Mouse (Mus musculus): ENCODE measurements around the gene Gm49388. TPM values are rescaled to one million over a fixed set of nuclear protein-coding genes. Genes with fewer than 3 reads are reported as not detected.

Gene Gm49388
- polyA plus RNA-seq, 1 experiment from 2014 or later, result 4.5 TPM

GRCm38 (mm10) chr7:127840886-127841285 is 55.5 kb downstream of the Gm49388 start:
- ChIA-PET CTCF (interaction anchor here (2.0 kb wide), 1 partner anchor 9 kb away, joined by 6 read pairs; no protein-coding TSS in a partner anchor), POLR2A (interaction anchor here (0.7 to 1.8 kb wide), 5 partner anchors 9 to 92 kb away, joined by 3 to 5 read pairs (median 3); partner anchors contain the start of gene Setd1a)
- H3K27me3 ChIP-seq, result no peaks in the 10 kb centered on the region
- in situ Hi-C loops (cut with MboI; ENCODE audit: low pct_unique_long_range_greater_than_20kb), result no loop called here
- no peak for DNase-seq (ENCODE audit: low read depth, low spot score)
- TF ChIP-seq CTCF (IDR thresholded peaks at IDR 0.05), result no peak
- ATAC-seq, result peak; percentile 13

- peak; percentile 66 for DNase-seq (ENCODE audit: low read depth, low spot score)
- peak; percentile 70 for ATAC-seq
- ChIA-PET CTCF (interaction anchor here (2.0 kb wide), 1 partner anchor 8 kb away, joined by 6 read pairs; no protein-coding TSS in a partner anchor), POLR2A (interaction anchor here (0.7 to 1.8 kb wide), 4 partner anchors 33 to 91 kb away, joined by 3 to 5 read pairs (median 4); partner anchors contain the start of gene Setd1a)
- no peak for TF ChIP-seq CTCF (IDR thresholded peaks at IDR 0.05)
- no peaks in the 10 kb centered on the region for H3K27me3 ChIP-seq
- in situ Hi-C loops (cut with MboI; ENCODE audit: low pct_unique_long_range_greater_than_20kb), result no loop called here
Observed at GRCm38 (mm10) chr7:127841340-127842000, 56.1 kb downstream of the Gm49388 start.

DNA sequence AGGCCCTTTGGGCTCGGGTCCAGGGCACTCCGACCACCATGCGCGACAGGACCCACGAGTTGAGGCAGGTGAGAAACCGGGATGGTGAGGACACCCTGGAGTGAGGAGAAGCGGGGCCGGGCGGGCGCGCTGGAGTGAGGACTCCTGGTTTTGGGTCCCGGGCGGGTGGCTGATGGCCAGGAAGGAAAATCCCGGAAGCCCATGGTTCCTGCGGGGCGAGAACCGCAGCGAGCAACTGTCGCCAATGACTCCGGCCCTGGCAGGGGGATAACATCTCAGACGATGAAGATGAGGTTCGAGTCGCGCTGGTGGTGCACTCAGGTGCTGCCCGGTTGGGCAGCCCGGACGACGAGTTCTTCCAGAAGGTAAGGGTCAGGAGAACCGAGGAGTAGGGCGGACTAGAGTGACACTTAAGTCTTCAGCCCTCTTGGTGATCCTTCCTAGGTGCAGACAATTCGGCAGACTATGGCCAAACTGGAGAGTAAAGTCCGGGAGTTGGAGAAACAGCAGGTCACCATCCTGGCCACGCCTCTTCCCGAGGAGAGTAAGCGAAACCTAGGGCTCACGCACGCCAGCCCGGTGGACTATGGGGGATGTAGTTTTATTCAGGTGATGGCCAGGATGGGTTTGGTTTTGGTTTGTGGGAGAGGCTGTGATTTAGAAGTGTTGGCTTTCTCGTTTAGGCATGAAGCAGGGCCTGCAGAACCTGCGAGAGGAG is 56.8 kb downstream of the Gm49388 start:
- TF ChIP-seq CTCF (IDR thresholded peaks at IDR 0.05), result no peak
- ATAC-seq, result peak; percentile 68
- CTCF ChIA-PET, result no interaction called here
- DNase-seq (ENCODE audit: low read depth, low spot score), result peak; percentile 38
- POLR2A ChIA-PET, result interaction anchor here (1.7 kb wide), 1 partner anchor 41 kb away, joined by 4 read pairs; no protein-coding TSS in a partner anchor
- no peaks in the 10 kb centered on the region for H3K27me3 ChIP-seq
- in situ Hi-C loops (cut with MboI; ENCODE audit: low pct_unique_long_range_greater_than_20kb), result no loop called here

- ChIA-PET POLR2A (interaction anchor here (0.7 kb wide), 1 partner anchor 10 kb away, joined by 3 read pairs; no protein-coding TSS in a partner anchor), CTCF (interaction anchor here (1.5 to 2.0 kb wide), 3 partner anchors 10 to 20 kb away, joined by 4 to 6 read pairs (median 5); no protein-coding TSS in a partner anchor)
- no peak for ATAC-seq
- DNase-seq (ENCODE audit: low read depth, low spot score), result no peak
- no peaks in the 10 kb centered on the region for H3K27me3 ChIP-seq
- no peak for TF ChIP-seq CTCF (IDR thresholded peaks at IDR 0.05)
- in situ Hi-C loops (cut with MboI; ENCODE audit: low pct_unique_long_range_greater_than_20kb), result no loop called here
Observed at GRCm38 (mm10) chr7:127849973-127850875, 64.8 kb downstream of the Gm49388 start.

DNA sequence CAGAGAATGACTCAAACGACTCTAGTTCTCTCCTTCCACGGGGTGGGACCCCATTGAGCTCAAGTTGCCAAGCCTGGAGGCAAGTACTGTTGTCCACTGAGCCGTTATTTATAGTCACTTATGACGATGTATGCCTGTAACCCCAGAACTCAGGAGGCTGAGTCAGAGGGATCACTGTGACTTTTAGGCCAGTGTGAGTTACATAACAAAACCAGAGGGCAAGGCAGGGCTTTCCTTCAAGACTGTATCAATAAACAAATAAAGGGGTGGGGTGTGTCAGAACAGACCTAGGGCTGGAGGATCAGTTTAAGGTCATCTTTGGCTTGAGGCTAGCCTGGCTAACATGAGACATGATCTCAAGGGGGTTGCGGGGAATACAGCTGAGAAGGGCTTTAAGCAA is 65.5 kb downstream of the Gm49388 start:
- POLR2A ChIA-PET, result no interaction called here
- H3K27me3 ChIP-seq, result no peaks in the 10 kb centered on the region
- CTCF ChIA-PET, result interaction anchor here (2.0 kb wide), 2 partner anchors 10 to 20 kb away, joined by 4 to 6 read pairs; no protein-coding TSS in a partner anchor
- no peak for TF ChIP-seq CTCF (IDR thresholded peaks at IDR 0.05)
- DNase-seq (ENCODE audit: low read depth, low spot score), result no peak
- no peak for ATAC-seq
- in situ Hi-C loops (cut with MboI; ENCODE audit: low pct_unique_long_range_greater_than_20kb), result no loop called here

Other genes with a start within 250 kb of the Gm49388 start
- gene Tmem265, start 224.2 kb upstream of the Gm49388 start, polyA plus RNA-seq (2021), result not detected
- 48.6 TPM for gene Phkg2, start 212.3 kb upstream of the Gm49388 start, polyA plus RNA-seq (2021)
- gene Ccdc189, start 197.0 kb upstream of the Gm49388 start, polyA plus RNA-seq (2021), result 22.0 TPM
- gene Rnf40, start 196.8 kb upstream of the Gm49388 start, polyA plus RNA-seq (2021), result 42.7 TPM
- 20.6 TPM for gene Zfp629, start 169.8 kb upstream of the Gm49388 start, polyA plus RNA-seq (2021)
- gene Bcl7c, start 76.7 kb upstream of the Gm49388 start, polyA plus RNA-seq (2021), result 53.6 TPM
- 10.8 TPM for gene Ctf1, start 72.9 kb upstream of the Gm49388 start, polyA plus RNA-seq (2021)
- gene Ctf2, start 53.4 kb upstream of the Gm49388 start, polyA plus RNA-seq (2021), result 0.09 TPM
- 38.6 TPM for gene Fbxl19, start 41.1 kb upstream of the Gm49388 start, polyA plus RNA-seq (2021)
- 25.8 TPM for gene Orai3, start 15.8 kb upstream of the Gm49388 start, polyA plus RNA-seq (2021)
- gene Setd1a, start 8.9 kb upstream of the Gm49388 start, polyA plus RNA-seq (2021), result 30.0 TPM
- gene Hsd3b7, start 15.0 kb downstream of the Gm49388 start, polyA plus RNA-seq (2021), result 30.1 TPM
- gene Stx4a, start 38.7 kb downstream of the Gm49388 start, polyA plus RNA-seq (2021), result 133 TPM
- gene Stx1b, start 38.9 kb downstream of the Gm49388 start, polyA plus RNA-seq (2021), result 0.23 TPM
- gene Zfp646, start 90.6 kb downstream of the Gm49388 start, polyA plus RNA-seq (2021), result 22.3 TPM
- gene Zfp668, start 91.2 kb downstream of the Gm49388 start, polyA plus RNA-seq (2021), result 8.9 TPM
- 0.45 TPM for gene Prss53, start 105.4 kb downstream of the Gm49388 start, polyA plus RNA-seq (2021)
- gene Gm21974, start 109.8 kb downstream of the Gm49388 start, polyA plus RNA-seq (2021), result not detected
- 77.0 TPM for gene Vkorc1, start 110.0 kb downstream of the Gm49388 start, polyA plus RNA-seq (2021)
- 75.7 TPM for gene Bckdk, start 118.5 kb downstream of the Gm49388 start, polyA plus RNA-seq (2021)
- 22.1 TPM for gene Kat8, start 126.9 kb downstream of the Gm49388 start, polyA plus RNA-seq (2021)
- gene Prss8, start 144.5 kb downstream of the Gm49388 start, polyA plus RNA-seq (2021), result 0.05 TPM
- gene Prss36, start 161.1 kb downstream of the Gm49388 start, polyA plus RNA-seq (2021), result 6.8 TPM
- 469 TPM for gene Fus, start 181.8 kb downstream of the Gm49388 start, polyA plus RNA-seq (2021)
- gene Pycard, start 208.3 kb downstream of the Gm49388 start, polyA plus RNA-seq (2021), result 0.10 TPM
- 0.17 TPM for gene Trim72, start 218.3 kb downstream of the Gm49388 start, polyA plus RNA-seq (2021)

Data from Patski (cell line).